Mouse (Mus musculus): ENCODE results near the gene Map1s.
"Not testable (repeated sequence)": the region's sequence is repeated elsewhere in the genome, so short reads cannot be mapped to it uniquely, and the experiment has no call there.

Map1s gene

DNA sequence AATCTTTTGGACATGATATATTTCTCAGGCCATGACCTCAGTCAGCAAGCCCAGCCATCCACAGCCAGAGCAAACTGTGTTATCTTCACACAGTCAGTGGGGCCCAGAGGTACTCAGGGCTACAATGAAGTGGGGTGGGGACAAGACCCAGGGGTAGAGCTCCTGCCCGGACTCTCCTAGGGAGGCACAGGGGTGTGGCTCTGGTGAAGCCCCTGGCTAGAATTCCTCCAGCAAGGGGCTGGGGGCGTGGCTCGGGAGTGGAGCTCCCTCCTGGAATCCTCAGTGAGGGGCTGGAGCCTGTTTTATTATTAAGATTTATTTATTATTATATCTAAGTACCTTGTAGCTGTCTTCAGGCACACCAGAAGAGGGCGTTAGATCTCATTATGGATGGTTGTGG, 29.4 kb upstream of the Map1s start:
- peak in 1 of 2 experiments; percentile 20 for DNase-seq (ENCODE audit: inconsistent age in 2 of 2, low spot score in 1 of 2)

DNA sequence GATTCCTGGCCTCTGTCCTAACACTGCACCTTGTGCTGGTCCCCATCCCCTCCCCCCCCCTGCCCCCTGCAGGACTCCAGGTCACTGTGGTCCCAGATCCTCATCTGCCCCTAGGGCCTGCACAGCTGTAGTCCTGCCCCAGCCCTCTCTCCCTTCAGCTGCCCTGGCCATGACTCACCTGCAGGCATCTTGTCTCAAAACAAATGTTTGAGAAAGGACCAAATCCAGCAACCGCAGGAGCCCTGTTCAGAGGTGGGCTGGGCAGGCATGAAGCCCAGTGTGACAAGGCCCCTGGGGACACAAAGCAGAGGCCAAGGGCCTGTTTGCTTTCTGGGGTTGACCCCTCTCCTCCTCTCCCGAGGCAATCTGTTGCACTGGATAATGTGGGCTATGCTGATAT, 27.6 kb upstream of the Map1s start:
- DNase-seq (ENCODE audit: inconsistent age in 2 of 2, low spot score in 1 of 2): no peak

DNA sequence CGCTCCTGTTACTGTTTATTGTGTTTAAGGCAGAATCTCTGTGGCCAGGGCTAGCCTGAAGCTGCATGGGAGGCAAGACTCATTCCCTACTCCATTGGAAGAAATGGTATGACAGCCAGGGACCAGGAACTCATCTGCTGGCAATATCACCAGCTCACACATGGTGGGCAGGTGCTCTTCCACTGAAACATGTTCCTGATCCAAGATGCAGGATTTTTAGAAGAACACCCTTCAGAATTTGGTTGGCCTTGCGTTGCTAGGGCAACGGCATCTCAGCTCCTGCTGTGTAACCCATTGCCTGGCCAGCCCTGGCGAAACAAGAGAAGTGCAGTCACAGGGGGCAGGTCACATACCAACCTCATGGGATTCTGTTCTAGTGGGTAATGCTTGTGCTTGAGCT, 26.2 kb upstream of the Map1s start:
- no peak for DNase-seq (ENCODE audit: inconsistent age in 2 of 2, low spot score in 1 of 2)

DNA sequence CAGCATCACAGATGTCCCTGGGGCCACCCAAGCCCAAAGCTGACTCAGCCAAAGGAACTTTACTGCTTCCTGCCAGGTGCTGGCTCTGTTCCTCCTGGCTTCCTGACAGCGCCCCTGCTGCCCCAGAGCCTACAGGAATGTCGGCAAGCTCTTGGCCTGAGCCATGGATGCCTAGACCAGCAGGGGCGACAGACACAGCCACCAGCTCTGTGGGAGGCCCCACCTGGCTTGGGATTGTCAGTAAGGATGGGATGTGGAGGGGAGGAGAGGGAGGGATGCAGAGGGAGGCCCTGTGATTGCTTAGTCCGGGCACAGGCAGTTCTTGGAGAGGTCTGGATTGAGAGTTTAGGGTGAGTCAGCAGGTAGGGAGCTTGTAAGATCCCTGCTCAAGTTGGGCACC, 25.6 kb upstream of the Map1s start:
- peak; percentile 42 to 58 for DNase-seq (ENCODE audit: inconsistent age in 2 of 2, low spot score in 1 of 2)

DNA sequence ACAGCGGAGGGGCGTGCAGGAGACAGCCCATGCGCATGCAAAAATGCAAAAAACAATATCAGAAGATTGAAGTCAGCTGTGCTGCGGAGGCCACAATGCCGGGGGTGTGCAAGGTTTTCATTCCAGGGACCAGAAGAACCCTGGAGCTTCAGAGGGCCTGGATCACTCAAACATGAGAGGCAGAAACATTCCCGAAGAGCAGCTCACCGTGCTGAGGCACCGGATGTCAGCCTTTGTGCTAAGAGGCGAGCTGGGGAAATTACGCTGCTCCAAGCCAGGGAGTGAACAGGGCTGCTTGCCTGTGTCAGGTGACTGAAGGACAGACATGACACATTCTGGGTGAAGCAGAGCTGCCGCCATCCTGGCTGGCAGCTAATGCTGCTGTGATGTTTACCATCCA, 25.2 kb upstream of the Map1s start:
- peak in 1 of 2 experiments; percentile 34 for DNase-seq (ENCODE audit: inconsistent age in 2 of 2, low spot score in 1 of 2)

DNA sequence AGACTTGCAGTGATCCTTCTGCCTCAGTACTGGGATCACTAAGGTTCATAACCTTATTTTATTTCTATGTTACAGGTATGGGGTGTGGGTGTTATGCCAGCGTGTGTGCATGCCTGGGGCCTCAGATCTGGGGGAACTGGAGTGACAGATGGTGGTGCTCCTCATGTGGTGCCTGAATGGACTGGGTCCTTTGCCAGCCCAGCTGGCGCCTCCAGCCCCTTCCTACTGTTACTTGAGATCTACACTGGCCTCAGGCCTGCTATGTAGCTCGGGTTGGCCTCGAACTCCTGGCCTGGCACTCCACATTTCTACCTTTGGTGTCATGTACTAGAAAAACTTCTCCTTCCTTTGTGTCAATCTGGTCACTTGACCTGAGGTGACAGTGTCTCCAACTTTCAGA, 21.5 kb upstream of the Map1s start:
- no peak for DNase-seq (ENCODE audit: inconsistent age in 2 of 2, low spot score in 1 of 2)

DNA sequence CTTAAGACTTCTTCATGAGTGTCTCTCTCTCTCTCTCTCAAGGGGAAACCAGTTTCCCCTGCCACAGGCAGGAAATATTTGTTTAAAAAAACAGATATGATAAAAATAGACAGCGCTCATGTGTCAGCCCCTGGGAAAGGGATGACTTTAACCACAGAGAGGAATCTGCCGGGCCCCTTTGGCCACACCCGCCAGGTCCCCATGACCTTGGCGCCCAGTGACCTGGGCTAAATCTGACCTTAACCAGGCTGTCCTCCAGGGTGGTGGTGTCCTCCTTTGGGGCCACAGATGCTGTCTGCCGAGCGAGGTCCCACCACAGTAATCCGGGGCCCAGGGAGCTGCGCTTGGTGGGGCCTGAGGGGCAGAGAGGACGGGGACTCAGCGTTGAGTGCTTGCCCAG, 21.0 kb upstream of the Map1s start:
- no peak for DNase-seq (ENCODE audit: inconsistent age in 2 of 2, low spot score in 1 of 2)

DNA sequence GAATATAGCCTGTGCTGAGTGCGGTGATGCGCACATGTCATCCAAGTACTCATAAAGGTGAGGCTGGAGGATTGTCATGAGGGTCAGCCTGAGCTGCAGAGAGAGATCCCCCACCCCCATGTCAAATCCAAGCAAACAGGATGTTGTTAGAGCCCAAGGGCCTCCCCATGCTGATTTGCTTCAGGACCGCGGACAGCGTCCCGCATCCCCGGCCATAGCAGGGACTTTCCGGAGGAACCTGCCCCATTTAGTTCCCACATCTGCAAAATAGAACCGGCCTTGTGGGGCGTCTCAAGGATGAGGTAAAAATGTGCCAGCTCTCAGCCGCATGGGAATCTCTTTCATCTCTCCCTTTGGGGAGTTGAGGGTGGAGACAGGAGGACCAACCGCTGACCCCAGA, 20.1 kb upstream of the Map1s start:
- peak in 1 of 2 experiments; percentile 56 for DNase-seq (ENCODE audit: inconsistent age in 2 of 2, low spot score in 1 of 2)

DNA sequence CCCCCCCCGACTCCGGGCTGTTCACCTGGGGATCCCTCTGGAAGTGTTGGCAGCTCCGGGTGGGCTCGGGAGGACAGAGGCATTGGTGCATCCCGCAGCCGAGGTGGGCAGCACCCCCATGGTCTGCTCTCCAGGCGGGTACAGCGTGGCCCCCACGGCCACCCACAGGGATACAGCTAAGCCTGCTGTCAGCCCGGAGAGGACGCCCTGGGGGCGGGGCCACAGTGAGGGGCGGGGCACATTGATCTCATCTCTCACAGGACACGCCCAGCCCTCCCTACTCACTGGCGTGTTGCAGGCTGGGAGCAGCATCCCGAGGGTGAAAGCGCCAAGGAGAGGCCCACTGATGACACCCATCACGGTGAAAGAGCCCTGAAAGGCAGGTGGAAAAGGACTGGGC, 18.1 kb upstream of the Map1s start:
- peak in 1 of 2 experiments; percentile 61 for DNase-seq (ENCODE audit: inconsistent age in 2 of 2, low spot score in 1 of 2)

DNA sequence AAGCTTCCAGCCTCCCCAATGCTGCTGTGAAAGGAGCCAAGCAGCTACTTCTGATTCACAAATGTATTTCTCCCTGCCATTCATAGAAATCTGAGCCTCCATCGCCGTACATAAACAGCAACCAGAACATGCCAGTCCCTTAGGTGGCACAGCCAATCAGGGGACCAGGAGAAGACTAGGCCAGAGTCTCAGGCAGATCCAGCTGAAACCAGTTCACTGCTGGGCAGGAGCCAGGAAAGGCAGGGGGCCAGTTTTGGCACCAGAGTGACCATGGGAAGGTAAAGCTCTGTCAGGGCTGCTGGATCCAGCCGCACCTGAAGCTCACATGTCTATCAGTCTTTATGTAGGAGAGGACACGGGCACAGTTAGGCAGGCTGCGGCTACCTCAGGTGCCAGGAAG, 15.1 kb upstream of the Map1s start:
- no peak for DNase-seq (ENCODE audit: inconsistent age in 2 of 2, low spot score in 1 of 2)

DNA sequence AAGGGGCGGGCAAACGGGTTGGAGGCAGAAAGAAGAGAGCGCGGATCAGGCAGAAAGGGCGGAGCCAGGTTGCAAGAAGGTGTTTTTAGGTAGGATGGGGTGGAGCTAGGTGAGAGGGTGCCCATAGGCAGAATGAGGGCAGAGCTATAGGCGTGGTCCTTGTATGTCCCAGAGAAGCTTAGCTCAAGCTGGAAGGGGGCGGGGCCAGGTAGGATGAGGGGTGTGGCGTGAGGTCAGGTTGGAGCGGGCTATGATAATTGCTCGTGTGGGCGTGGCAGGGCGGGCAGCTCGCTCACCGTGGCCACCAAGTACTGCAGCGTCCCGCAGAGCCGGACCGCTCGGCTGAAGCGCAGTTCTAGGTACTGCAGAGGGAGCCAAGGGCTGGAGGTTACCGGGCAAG, 14.4 kb upstream of the Map1s start:
- DNase-seq (ENCODE audit: inconsistent age in 2 of 2, low spot score in 1 of 2): peak in 1 of 2 experiments; percentile 28

DNA sequence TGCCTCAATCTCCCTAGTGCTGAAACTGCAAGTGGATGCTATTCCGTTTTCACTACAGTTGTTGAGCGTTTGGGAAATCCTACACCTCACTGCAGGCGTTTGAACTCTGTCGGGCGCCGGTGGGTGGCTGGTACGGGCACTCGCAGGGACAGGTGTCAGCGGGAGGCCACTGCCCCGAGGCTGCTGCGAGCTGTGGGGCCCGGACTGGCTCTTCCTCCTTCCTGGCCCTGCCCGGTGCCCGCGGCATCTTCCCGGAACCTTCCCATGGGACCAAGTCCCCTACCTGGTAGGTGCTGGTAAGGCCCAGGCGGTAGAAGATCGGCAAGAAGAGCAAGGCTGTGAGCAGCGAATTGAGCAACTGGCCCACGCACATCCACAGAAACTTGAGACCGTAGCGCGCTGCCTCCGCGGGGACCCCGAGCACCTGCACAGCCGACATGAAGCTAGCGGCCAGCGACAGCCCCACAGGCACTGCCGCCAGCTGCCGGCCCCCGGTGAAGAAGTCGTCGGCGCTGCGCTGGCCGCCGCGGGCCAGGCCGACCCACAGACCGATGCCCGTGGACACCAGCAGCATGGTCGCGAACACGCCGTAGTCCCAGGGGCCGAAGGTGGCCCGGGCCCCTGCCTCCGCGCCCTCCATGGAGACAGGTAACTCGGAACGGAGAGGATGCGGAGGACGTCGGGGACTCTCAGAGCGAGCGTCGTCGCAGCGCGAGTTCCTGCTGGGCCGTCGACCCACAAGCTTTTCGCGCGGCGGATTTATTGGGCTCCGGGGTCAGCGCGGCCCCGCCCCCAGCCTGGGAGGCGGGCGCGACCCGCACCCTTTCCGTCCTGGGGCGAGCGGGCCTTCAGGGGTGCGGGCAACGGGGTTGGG, 13.5 kb upstream of the Map1s start, which contains the start of gene Slc5a5:
TSS of gene Slc5a5 (minus strand) at position 736 of the 874 bp plus-strand sequence.
- DNase-seq (ENCODE audit: inconsistent age in 2 of 2, low spot score in 1 of 2): peak in 1 of 2 experiments; percentile 45

DNA sequence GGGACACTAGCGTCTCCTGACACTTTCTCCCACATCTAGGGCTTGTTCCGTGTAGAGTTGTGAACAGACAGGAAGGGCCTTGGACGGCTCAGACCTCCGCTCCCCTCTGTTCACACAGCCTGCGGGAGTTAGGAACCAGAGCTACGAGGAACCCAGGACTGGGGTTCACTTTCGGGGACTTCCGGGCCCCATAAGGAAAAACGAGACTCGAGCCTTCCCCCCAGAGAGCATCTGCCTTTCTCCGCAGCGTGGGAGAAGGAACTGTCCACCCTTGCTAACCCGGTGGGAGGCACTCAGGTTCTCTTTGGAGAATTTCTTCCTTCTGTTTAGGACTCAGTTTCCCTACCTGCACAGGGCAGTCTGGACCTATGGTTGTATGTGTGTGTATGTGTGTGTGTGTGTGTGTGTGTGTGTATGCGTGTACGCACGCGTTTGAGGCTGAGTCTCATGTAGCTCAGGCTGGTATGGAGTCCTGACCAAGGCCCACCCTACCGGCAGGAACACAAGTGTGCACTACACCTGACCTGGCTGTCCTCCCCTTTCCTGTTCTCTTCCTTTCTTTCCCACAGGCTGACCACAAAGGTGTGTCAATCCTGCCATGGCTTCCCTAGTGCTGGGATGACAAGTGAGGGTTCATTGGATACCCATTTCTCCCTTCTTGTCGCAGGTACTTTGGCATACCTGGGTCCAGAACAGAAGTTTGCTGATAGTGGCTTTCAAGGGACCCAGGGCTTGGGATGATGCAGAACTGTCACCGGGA, 12.7 kb upstream of the Map1s start:
- DNase-seq (ENCODE audit: inconsistent age in 2 of 2, low spot score in 1 of 2): no peak

DNA sequence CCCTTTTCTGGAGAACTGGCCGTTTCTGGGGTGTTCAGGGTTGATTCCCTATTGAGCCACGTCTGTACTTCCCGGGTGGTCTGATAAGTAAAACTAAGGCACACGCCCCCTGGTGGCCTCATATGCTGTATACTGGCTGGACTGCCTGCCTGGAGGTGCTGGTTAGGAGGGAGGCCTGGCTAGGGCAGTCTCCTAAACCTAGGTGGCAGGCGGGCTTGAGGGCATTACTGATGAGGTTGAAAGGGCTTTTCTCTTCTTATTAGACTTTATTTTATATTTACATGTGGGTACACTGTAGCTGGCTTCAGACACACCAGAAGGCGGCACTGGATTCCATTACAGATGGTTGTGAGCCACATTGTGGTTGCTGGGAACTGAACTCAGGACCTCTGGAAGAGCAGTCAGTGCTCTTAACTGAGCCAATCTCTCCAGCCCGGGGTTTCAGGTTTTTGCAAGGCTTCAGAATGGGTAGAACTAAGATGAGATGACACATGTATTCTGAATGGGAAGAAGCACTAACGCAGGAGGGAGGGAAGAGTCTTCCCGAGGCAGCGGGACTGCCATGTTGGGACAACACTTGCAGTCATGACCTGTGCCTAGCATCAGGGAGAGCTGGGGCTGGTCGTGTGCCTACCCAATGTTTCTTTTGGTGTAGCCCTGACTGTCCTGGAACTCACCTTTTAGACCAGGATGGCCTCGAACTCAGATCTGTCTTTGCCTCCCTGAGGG, 11.9 kb upstream of the Map1s start:
- peak; percentile 66 to 86 for DNase-seq (ENCODE audit: inconsistent age in 2 of 2, low spot score in 1 of 2)

DNA sequence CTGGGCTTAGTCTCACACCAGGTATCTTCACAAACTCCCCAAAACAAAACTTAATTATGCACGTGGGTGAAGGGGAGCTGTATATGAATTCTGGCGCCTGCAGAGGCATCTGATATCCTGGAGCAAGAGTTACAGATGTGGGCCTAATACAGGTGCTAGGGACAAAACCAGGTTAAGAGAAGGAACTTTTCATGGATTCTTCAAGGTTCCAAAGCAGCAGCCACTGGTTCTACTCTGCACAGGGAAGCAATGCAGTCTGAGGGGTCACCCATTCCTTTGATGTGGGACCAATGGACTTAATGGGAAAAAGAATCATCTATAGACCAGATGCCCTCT, 11.4 kb upstream of the Map1s start:
- no peak for DNase-seq (ENCODE audit: inconsistent age in 2 of 2, low spot score in 1 of 2)

DNA sequence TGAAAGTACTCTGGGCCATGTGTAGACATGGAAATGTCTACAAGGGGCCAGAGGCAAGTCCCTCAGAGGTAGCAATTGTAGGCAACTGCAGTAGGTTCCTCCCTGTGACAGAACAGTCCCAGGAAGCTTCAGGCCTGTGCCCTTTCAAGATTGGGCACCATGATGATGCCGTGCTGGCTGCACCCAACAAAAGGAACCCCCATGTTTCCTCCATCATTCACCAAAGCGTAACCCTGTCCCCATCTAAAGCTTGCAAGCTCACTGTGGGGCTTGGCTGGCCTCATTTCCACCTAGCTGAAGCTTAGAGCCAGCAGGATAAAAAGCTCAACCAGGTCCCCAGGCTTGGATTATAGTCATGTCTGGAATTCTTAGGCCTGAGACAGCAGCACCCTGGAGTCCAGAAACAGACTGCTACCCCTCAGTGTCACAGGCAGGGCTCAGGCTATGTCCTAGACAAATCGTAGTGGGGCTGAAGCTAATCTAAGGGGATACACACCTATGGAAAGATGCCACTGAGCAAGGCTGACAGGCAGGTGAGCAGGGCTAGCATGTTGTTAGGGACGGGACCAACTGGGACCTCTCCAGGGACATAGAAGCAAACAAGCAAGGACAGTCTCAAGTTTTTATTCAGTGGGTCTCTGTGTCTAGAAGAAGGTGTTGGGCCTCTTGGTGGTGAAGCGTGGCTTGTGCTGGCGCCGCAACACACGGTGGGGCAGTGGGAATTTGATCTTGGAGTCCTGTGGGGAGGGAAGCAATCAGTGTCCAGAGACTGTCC, 10.8 kb upstream of the Map1s start:
- DNase-seq (ENCODE audit: inconsistent age in 2 of 2, low spot score in 1 of 2): no peak

DNA sequence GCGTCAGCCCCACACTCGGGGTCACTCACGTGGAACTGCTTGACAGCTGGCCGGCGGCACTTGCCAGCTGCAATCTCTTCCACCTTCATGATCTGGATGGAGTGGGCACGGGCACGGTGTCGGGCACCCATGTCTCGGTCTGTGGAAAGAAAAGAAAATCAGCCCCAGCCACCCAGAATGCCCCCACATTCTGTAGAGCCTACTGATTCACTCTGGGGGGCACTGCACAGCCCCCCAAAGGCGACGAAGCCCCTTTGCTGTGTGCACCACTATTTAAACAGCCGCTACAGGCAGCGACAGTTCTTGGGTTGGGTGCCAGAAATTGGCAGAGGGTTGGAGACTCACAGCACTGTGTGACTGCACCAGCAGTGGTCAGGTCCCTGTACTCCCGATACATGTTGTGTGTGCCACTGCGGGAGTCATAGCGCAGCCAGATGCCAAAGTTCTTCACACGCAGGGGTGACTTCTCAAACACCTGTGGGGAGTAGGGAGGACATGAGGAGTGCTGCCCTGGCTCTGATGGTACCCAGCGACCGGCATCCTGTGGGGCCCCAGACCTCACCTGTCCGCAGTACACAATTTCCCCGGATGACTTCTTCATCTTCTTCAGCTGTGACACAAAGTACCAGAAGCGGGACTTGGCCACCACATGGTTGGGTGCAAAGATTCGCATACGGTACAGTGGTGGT, 10.0 kb upstream of the Map1s start:
- not testable (repeated sequence) for DNase-seq (ENCODE audit: inconsistent age in 2 of 2, low spot score in 1 of 2)

DNA sequence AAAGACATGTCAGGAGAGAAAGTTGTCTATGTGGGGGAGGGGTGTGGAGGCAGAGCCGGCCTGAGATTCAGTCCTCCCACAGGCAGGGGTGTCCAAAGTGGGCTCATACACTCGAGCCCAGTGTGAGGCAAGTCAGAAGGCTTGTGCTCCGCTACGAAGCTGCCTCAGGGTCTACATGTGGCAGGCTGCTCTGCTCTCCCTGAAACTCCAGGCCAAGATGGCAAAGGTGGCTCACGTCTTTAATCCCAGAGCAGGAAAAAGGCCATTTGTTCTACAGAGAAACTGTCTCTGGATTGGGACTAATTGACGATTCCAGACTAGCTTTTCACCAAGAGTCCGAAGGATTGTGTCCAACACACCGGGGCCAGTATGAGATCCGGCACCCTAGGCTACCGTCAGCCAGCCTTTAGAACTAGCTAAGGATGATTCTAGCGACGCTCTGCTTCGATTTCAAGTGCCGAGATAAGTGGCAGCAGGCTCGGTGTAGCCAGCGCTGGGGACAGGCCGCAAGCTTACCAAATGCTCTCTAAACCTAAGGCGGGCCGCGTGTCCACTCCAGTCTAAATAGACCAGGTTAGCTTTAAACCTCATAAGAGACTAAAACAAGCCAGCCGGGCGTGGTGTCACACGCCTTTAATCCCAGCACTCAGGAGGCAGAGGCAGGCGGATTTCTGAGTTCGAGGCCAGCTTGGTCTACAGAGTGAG, 9.3 kb upstream of the Map1s start:
- DNase-seq (ENCODE audit: inconsistent age in 2 of 2, low spot score in 1 of 2): peak in 1 of 2 experiments; percentile 63

DNA sequence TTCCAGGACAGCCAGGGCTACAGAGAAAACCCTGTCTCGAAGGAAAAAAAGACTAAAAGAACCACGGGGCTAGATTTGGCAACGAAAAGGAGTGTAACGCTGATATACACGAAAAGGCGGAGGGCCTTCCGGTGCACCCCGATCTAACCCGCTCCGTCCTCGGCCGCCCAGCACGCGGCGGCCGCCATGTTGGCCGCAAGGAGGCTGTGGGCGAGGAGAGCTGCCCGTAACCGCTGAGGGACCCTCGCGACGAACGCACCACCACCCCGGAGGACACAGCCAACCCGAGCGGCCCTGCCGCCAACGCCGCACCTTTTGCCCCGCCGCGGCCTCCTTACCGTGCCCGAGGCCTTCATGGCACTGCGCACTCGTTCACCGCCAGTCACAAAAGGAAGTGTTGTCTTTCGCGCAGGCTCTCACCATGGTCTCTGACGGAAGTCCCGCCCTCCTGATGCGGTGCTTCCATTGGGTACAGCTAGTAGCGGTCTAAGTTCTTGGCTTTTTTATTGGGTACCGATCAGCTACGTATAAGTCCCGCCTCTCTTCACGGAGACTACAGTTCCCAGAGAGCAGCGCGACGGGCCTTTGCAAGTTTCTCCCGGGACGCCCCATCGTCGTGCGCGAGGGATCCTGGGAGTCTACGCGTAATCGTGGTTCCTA, 8.6 kb upstream of the Map1s start, which contains the start of gene Rpl18a:
TSS of gene Rpl18a (minus strand) at position 392 of the 660 bp plus-strand sequence.
- peak; percentile 96 to 98 for DNase-seq (ENCODE audit: inconsistent age in 2 of 2, low spot score in 1 of 2)

Data from adrenal gland, adult (tissue).